Mouse (Mus musculus) spleen, embryonic (tissue): Measurements from ENCODE around the gene Syn2.
"Not testable (repeated sequence)": the region's sequence is repeated elsewhere in the genome, so short reads cannot be mapped to it uniquely, and the experiment has no call there.

Experiments used
- CTCF ChIA-PET: fragments of 350-600 bp; sonication (Branson Sonifier 250); formaldehyde crosslinking; loops from one replicate; lab custom pipeline; 2022; lab: Charles Lee

The Syn2 gene

GRCm38 (mm10) chr6:115174845-115175244, 40.1 kb downstream of the Syn2 start:
- CTCF ChIA-PET = no interaction called here

DNA sequence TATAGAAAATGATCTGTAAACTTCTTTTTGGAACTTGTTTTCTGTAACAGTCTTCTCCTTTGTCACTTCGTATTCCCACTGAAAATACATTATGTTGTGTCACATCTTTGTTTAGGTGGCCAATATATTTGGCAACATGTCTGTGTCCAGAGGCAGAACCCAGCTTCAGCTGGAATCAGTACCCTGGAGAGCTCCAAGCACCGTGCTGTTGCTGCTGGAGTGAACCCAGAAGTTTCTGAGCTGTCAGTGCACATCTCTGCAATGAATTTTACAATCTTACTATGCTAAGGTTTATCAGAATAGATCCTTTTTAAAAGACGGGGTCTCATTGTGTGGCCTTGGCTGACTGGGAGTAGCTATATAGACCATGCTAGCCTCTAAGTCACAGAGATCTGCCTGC, 44.1 kb downstream of the Syn2 start:
- CTCF ChIA-PET = no interaction called here

- CTCF ChIA-PET = no interaction called here
These were observed 46.4 kb downstream of the Syn2 start for GRCm38 (mm10) chr6:115181094-115181493.

- CTCF ChIA-PET = no interaction called here
These were observed 56.4 kb downstream of the Syn2 start for GRCm38 (mm10) chr6:115191111-115191510.

- CTCF ChIA-PET = no interaction called here
These were observed 66.1 kb downstream of the Syn2 start for GRCm38 (mm10) chr6:115200753-115201152.

GRCm38 (mm10) chr6:115203029-115203428, 68.3 kb downstream of the Syn2 start:
- CTCF ChIA-PET = no interaction called here

- CTCF ChIA-PET = no interaction called here
These were observed 75.5 kb downstream of the Syn2 start for GRCm38 (mm10) chr6:115210187-115210586.

- CTCF ChIA-PET = interaction anchor here (0.6 kb wide), 1 partner anchor 17 kb away, joined by 8 read pairs; no protein-coding TSS in a partner anchor
These were observed 76.1 kb downstream of the Syn2 start for GRCm38 (mm10) chr6:115210820-115211219.

GRCm38 (mm10) chr6:115212132-115212903, 77.6 kb downstream of the Syn2 start:
- CTCF ChIA-PET = no interaction called here

- CTCF ChIA-PET = no interaction called here
These were observed 78.4 kb downstream of the Syn2 start for GRCm38 (mm10) chr6:115213129-115213528.

GRCm38 (mm10) chr6:115221215-115221641, 86.5 kb downstream of the Syn2 start:
- CTCF ChIA-PET = no interaction called here

DNA sequence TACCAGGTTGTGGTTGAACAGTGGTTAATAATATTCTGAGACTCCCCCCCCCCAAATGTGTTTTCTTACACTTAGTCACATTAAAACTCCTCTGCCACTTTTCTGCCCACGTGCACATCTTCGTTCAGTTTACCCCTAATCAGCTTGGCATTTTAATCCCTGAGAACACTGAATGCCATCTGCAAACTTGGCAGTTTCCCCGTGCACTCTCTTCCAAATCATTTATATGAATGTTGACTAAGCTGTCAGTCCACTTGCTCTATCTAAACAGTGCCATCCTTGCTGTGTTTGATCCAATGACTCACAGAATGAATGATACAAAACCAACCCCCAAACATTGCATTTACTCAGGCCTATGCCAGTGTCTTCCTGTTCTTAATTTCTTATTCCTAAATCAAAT, 90.8 kb downstream of the Syn2 start:
- CTCF ChIA-PET = interaction anchor here (0.7 kb wide), 1 partner anchor 410 kb away, joined by 3 read pairs; no protein-coding TSS in a partner anchor

DNA sequence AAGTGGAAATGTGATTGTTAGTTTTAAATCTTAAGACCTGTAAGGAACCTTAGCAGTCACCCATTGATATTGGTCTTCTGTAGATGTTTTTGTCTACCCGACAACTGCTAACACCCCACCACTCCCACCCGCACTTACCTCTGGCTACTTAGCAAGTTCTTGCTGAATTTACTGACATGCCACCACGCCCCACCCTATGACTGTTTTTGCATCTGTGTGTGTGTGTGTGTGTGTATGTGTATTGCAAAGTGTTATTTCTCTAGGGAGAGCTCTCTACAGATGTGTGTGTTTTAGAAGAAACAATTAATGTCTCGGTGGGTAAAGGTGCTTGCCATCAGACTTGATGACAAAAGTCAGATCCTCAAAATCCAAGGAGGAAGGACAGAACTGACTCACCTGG, 92.3 kb downstream of the Syn2 start, which contains the start of gene Gm17482:
Gene Gm17482 (plus strand): TSS at position 301 of the 400 bp plus-strand sequence.
- CTCF ChIA-PET = no interaction called here

DNA sequence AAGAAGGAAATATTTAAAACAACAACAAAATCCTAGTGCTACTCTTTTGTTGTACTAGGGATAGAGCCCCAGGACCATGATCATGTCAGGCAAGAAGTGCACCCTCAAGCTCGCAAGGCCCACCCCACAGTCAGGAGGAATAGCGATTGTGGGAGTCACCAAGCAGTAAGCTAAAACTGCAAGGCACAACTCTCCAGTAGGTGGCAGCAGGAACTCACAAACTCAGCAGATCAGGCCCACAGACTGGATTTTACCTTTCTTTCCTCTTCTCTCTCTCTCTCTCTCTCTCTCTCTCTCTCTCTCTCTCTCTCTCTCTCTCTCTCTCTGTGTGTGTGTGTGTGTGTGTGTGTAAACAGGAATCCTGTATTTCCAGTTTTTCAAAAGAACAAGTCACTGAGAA, 92.8 kb downstream of the Syn2 start:
- CTCF ChIA-PET = interaction anchor here (0.6 to 0.7 kb wide), 3 partner anchors 16 to 33 kb away, joined by 4 to 8 read pairs (median 5); no protein-coding TSS in a partner anchor

DNA sequence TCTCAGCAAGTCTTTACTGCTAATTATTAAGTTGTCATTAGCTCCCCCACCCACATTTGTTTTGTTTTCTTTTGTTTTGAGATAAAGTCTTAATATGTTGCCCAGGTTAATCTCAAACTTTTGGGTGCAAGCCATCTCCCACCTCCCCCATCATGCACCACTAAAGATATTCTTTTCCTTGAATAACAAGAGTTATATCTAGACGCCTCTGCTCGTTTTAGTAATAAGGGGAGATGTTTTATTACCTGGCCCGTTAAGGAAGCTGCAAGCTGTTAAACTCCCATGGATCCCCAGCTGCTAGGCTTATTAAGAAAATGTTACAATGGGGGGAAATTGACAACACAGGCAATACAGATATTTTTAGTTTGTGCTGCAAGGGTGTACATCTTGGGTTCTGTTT, 95.9 kb downstream of the Syn2 start:
- CTCF ChIA-PET = no interaction called here

DNA sequence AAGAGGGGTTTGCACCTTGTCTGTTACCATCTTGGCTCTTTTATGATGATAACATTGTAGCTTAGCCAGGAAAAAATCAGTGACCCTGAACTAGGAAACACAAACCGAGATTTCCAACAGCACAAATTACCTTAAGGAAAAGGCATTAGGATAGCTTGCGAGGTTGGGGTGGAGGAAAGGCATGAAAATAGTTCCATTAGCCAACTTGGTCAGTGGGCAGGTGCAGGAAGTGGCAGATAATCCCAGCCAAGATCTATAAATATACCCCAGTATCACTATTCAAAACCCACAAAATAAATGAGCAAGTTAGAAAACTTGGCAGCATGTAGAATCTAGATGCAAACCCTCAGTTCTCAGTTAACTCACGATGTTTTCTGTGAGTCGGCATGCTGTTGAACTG, 97.1 kb downstream of the Syn2 start:
- CTCF ChIA-PET = no interaction called here

GRCm38 (mm10) chr6:115232562-115232961, 97.9 kb downstream of the Syn2 start:
- CTCF ChIA-PET = no interaction called here

DNA sequence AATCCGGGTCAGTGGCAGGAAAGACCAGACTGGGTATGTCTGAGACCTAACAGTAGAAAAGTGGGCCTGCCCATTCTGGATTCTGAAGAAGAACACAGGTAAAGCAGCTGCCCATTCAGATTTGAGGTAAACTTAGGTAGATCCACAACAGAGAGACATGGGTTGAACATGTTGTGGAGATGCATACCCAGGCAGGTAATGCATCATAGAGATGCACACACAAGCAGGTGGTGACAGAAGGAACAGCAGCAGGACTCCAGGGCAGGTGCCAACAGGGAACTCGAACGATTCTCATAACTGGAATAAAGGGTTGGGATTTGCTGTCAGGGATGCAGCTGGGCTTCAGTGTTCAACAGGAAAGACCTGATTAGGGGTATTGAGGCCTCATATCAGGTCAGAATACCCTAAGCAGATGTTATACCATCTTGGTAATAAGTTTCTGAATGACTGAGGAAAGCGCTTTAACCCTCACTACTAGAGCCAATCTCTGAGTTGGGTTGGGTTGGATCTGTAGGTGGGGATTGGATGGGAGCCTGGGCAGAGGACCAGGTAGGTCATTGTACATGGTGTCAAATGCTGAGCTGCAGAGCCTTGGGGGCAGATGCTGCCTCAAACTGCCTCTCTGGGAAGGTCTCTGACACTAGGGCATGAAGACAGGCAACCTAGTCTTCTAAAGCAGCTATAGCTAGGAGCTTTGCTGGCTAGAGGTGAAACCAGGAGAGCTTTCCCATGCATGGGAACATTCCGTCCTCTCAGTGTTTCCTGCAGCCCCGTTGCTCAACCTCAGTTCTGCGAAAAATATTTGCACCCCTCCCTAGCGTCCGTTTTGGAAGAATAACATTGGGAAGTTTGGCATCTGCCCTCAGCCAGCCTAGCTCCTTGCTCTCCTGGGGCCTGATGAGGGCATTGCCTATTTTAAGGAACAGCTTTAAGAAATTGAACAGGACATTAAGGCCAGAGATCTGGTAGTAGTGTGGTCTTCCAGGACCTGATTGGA, 103.6 kb downstream of the Syn2 start:
- CTCF ChIA-PET = no interaction called here

DNA sequence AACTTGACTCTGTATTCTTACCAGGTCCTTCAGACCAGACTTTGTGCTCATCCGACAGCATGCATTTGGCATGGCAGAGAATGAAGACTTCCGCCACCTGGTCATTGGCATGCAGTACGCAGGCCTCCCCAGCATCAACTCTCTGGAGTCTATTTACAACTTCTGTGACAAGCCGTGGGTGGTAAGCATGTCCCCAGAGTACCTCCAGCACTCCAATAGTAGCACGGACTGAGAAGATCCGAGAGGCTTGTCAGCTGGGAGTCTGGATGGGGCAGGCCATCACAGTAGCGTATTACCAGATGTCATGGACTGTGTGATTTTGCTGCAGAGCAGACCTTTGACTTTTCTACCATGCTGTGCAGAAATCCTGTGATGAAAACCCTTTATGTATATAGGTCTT, 104.6 kb downstream of the Syn2 start:
- CTCF ChIA-PET = no interaction called here

GRCm38 (mm10) chr6:115240431-115240830, 105.7 kb downstream of the Syn2 start:
- CTCF ChIA-PET = not testable (repeated sequence)

- CTCF ChIA-PET = no interaction called here
These were observed 106.5 kb downstream of the Syn2 start for GRCm38 (mm10) chr6:115241131-115241699.

DNA sequence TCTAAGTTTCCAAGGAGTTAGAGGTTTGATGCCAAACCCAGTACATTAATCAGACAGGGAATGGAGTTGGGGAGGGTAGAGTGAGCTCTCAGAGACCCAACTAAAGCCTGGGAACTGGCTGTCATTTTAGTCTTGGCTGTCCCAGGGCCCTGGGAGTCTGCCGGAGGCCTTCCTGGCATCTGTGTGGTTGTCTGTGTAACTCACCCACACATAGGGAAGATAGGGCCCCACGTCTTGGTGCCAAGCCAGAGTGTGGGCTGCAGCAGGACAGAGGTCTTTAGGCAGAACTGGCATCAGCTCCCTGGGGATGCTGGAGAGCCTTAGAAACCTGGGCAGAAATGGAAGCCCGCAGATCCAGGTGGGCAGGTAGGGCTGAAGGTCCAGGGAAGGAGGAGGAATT, 107.2 kb downstream of the Syn2 start:
- CTCF ChIA-PET = no interaction called here
